Mouse (Mus musculus): ENCODE data around the gene Gm42674.

The Gm42674 gene

DNA sequence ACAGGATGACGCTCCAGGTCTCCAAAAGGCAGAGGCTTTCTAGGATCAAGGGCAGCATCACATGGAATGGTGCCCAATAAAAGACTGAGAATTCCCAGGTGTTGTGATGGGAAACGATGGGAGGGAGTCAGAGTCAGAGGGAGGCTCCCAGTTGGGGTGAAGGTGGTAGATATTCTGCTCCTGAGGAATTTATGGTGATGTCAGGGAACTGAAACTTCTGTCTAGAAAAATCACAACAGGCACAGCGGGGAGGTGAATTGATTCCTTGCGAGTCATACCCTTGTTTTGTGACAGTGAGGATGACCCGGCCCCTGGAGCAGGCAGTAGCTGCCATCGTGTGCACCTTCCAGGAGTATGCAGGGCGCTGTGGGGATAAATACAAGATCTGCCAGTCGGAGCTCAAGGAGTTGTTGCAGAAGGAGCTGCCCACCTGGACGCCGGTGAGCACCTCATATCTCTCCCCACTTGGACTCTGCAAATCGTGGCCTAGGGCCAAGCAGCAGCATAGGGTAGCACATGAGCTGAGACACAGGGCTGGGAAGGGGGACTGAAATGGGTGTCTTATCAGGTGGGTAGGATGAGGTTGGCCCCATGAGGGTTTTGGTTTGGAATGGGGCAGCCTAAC is at the start of gene Gm42674:
TSS of gene Gm42674 (plus strand) at position 419 of the 625 bp plus-strand sequence.
- DNase-seq: no peak

DNA sequence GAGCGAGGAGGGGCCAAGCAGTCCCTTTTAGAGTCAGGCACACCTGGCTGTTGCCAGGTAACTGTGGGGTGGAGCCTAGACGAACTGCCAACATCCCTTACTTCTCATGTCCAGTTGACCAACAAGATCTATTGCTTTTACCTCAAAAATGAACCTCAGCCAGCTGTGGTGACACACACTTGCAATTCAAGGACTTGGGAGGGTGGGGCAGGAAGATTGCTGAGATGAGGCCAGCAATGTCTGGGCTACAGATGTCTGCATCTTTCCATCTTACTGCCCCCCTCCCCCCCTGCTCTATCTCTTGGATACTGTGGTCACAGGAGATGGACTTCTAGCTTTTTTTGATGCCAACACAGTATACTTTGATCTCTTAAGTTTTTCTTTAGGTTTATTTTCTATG is 49.5 kb upstream of the Gm42674 start:
- DNase-seq: no peak

DNA sequence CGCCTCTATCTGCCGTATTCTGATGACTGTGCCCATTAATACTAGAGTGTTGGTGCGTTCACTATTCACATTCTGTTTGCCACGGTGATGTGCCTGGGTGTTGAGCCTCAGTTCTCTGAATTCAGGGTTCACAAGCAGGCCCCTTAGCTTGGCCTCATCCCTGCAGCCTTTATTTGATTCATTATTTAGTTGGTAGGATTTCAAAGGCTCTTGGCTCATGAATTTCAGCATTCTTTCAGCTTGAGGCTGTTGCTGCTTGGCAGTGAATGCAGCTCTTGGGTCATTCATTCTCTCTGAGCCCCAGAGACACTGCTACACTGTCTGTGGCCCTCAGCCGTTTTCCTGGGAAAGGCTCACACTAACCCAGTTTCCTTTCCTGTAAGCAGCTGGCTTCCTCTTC is 45.8 kb upstream of the Gm42674 start:
- DNase-seq: no peak

DNA sequence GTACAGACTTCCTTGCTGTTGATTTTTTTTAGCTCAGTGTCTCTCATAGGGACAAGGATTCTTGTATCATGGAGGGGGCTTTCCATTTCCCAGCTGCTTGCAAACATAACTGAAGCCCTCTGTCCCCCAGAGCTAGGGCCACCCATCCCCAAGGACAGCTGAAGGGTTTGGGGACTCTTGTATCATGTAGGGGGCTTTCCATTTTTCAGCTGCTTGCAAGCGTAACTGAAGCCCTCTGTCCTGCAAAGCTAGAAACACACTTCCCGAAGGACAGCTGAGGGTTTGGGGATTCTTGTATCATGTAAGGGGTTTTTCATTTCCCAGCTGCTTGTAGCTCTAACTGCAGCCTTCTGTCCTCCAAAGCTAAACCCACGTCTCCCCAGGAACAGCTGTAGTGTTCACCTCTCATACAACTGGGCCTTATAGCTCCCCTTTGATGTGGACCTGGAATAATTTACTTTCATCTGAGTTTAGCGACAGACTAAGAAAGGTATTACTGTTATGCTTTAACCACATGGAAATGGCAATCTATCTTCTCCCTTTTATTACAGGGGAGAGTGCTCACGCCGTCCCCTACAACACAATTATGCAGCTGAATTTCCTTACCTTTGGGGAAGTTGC is 41.6 kb upstream of the Gm42674 start, which contains the start of gene S100a3:
TSS of gene S100a3 (plus strand) at position 571 of the 621 bp plus-strand sequence.
- no peak for DNase-seq

DNA sequence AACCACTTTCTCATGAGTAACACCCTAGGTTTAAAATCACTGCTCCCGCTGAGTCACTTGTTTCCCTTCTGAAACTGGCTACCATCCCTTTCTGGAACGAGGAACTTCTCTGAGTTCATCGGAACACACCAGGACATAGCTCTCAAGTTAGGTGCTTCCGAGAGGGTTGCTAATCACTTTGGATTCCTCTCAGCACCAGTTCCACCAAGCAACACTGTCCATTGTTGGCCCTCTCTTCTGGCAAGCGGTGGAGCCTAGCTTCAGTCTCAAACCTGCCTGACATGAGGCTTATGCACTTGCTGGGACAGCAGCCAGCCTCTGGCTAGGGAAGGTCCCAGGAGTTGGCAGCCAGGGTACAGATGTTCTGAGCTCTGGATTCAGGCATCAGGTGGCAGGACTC is 27.0 kb upstream of the Gm42674 start:
- DNase-seq: no peak

DNA sequence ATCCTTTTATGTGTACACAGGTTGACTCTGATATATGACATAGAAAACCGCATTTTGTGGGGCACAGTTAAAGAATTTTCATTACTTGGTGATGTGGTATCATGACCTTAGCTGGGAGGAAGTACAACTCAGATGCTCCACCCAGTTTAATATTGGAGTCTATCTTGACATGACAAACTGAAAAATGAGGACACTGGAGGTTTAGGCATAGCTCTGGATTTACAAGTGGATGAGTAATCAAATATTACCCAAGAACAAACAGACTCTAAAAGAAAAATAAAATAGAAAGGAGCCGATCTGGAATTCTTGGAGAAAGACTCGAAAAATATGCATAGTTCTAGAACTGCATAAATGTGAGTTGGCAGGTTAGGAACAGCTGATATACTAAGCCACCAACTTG is 26.4 kb upstream of the Gm42674 start:
- no peak for DNase-seq

DNA sequence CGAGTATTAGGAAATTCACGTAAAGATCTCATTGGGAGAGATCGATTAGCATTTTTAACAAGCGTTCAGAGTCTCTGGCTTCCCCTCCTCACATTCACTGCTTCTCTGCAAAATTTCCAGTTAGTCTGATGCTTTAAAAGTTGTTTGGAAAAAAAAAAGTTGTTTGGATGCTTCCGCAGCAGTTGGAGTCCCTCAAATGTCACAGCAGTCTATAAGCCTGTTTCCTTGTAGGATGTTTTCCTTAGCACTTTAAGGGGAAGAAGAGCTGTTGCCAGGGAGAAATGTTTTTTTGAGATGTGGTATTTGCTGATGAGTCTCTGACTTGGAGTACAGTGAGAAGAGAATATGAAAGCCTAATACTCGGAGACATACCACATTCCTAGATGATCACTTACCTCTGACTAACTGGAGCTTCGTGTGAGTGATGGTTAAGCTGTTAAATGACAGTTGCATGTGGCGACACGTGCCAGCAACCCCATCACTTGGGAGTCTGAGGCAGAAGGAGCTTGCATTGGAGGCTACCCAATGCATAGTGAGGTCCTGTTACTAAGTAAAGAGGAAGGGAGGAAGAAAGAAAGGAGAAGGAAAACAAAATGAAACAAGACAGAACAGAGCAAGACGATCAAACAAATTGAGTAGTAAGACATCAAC is 25.2 kb upstream of the Gm42674 start:
- DNase-seq: no peak

DNA sequence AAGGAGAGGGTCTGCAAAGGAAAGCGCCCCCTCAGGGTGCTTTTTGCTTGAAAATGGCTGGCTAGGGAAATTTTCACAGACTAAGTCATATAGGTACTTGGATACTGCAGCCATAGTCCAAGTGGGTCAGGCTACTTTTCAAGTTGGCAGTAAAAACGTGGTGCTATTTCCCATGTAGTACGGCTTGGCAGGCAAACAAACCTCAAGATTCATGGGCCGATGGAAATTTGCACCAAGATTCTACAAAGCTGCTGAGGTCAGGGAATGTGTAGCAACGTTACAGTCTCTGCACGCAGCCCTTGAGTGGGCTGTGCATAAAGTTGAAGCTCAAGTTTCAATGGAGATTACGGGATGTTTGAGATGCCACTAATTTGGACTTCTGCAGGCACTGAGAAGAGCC is 22.3 kb upstream of the Gm42674 start:
- no peak for DNase-seq

DNA sequence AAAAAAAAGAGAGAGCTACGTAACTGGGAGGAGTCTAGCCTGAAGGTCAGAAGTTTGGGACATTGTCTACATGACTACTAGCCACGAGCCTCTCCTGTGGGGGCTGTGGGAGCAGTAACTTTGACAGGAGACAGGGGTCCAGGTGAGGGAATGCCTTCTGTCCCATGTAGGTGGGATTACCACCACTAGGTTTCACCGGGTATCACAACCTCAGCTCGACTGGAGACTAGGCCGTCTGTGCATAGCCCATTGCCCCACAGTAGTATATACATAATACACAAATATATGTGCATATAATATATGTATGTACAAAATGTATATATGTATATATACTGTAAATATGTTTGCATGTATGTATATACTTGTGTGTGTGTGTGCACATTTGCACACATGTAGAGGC is 20.6 kb upstream of the Gm42674 start:
- DNase-seq: no peak

DNA sequence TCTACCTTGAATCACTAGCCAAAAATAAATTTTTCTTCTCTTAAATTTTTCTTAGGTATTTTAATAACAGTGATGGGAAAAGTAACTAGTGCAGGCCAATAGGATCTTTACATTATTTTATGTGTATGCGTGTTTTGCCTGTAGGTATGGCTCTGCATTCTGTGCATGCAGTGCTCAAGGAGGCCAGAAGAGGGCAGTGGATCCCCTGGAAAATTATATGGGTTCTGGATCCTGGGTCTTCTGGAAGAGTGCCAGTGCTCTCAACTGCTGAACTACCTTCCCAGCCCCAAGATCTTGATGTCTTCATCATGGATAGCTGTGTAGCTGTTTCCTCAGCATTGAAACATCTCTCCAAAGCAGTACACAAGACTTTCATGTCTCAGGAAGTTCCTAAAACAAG is 19.5 kb upstream of the Gm42674 start:
- DNase-seq: no peak

DNA sequence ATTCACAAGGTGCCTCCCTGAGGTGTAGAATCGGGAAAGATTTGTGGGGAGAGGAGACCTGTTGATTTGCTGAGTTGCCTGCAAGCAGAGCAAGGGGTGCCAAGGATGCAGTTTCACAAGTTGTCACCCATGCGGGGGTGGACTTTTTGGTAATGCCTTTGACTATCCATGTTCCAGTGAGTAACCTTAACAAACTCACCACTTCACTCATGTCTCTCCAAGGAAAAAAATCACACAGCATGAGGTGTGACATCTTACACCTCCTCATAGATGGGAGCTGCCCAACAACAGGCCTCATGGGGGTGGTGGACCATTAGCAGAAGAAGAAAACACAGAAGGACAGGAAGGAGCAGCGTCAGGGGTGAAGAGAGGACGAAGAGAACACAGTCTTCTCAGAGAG is 19.1 kb upstream of the Gm42674 start:
- no peak for DNase-seq

DNA sequence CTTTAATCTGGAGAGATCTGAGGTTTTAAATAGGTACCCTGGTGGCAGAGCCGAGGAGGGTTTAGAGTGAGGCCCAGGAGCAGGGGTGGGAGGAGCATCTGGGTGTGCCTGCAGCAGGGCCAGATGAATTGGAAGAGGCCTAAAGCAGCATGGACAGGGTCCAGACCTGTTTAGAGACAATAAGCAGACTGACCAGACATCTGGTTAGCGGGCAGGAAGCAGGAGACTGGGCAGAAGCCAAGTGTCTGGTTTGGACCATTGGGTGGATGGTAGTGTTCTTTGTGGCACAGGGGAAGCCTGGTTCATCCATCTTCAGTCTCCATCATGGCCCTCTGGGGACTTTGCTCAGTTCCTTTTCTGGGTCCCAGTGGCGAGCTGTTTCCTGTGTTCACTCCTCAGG is 17.8 kb upstream of the Gm42674 start:
- peak; percentile 57 to 70 for DNase-seq

DNA sequence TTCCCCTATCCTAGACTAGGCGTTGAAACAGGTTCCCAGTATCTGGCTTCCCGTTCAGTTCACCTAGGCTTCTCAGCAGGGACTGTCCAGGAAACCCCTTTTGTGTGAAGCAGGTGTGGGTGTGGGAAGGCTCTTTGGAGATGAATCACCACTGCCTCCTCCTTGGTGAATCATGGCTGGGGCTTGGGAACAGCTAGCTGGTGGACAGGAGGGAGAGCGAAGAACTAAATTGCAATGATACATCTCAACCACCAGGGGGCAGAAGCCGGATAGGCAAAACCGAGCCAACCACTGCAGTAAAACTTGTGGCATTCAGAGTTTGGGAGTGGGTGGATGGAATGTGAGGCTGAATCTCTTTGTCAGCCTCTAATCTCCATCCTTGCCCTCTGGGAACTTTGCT is 16.1 kb upstream of the Gm42674 start:
- peak; percentile 39 to 60 for DNase-seq

DNA sequence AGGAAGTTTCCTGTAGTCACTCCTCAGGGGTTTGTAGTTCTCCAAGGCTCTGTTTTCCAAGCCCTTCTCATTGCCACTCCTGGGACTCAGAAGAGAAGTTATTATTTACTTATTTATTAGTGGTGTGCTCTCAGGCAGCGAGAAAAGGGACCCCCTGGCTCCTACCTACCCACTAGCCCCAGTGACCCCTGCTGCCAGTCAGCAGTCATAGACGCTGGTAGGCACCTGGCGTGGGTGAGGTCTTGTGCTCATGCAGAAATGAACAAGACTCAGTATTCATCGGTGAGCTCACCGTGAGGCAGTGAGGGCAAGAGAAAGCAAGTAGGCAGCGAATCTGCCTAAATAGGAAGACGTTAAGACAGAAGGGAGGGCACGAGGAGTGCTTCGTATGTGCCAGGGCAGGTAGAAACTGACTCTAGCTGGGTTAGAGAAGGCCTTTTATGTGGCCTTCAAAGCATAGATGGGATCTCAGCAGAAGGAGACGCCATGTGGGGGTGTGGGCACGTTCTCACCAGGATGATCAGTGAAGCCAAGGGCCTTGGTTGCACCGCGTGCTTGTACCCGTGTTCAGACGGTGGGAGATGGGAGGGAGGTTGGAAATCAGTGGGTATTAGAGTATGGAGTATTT is 15.6 kb upstream of the Gm42674 start:
- no peak for DNase-seq

DNA sequence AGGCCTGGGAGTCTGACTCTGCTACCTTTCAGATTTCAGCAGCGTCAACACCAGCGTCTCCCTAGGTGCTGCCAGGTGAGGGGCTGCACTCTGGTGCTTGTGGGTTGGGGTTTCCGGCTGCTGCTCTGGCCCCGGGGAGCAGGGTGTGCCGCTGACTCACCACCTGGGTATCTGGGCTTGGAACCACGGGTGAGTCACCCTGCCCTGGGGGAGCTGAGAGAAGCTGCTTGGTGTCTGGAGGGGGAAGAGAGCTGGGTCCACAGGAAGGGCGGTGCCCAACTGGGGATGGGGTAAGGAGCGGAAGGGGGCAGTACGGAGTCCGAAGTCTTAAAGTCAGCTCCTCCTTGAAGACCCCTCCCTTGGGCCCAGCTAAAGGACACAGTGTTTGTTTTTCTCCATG is 14.8 kb upstream of the Gm42674 start:
- DNase-seq: peak in 1 of 2 experiments; percentile 69

DNA sequence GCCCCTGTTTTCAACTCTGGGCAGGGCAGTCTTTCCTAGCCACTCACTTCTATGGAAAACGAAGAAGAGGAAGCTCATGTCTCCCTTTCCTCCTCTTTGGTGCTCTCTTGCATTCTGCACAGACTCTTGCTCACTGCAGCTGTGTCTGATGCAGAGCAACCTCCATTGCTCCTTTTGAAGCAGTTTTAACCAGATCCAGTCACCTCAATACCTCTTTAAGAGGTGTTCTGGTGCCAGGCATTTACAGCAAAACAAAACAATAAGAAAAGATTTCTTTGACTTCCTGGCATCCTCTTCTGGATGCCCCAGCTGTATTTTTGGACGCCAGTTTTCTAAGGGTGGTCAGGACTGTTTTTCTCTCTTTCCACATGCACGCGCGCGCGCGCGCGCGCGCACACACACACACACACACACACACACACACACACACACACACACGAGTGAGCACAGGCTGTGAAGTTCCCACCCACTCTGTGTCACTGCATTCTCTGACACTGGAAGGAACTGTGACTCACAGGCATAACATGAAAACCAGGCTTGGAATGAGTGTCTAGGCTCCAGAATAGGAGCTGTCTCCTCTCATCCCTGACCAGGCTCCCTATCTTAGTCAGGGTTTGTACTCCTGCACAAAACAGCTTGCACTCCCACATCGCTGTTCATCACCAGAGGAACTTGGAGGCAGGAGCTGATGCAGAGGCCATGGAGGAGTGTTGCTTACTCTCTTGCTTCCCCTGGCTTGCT is 14.2 kb upstream of the Gm42674 start:
- no peak for DNase-seq

DNA sequence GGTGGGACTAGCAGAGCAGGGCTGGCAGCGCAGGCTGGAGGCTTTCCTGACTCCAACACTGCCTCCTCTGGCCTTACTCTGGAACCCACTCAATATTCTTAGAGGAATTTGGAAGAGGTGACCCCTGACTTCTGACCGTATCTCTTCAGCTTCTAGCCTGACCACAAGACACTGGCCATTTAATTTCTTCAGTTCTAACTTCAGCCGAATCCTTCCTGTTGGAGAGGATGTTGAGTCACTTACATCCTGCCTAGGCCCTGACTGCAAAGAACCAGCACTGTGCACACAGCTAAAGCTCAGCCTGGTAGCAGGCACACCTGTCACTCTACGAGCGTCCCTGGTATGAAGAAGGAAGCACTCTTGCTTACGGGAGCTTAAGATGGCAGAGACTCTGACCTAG is 12.3 kb upstream of the Gm42674 start:
- no peak for DNase-seq

DNA sequence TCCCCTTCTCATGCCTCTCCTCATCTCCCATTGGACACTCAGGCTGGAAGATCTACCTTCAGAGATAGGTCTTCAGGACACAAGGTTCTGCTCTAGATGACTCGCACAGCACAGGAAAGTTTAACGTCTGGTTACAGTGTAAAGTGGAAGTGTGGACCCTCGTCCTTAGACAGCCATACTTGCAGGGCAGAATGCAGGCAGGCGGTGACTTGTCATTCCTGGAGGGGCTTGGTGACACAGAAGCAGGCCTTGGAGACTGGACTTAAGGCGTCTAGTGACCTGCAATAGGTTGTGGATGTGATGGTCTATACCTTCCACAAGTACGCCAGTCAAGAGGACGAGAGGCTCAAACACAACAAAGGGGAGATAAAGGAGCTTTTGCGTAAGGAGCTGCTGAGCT is 11.8 kb upstream of the Gm42674 start, which contains the start of gene S100a2:
TSS of gene S100a2 (plus strand) at position 301 of the 400 bp plus-strand sequence.
- DNase-seq: no peak

DNA sequence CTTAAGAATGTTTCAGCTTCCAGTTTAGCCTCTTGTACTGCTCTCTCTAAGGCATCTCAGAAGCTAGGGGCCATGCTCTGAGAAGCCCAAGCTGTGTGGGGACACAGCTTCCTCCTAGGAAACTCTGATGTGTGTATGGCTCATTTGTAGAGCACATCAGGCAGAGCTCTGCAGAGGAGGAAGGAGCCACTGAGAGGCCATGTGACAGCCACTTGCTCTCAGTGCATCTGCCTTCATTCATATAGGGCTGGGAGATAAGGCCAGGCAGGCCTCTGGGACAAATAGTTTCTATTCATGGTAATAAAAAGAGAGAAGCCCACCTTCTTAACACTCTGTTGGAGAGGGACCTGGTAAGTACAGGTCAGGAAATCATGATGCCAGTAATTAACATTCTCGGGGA is 7.2 kb upstream of the Gm42674 start:
- no peak for DNase-seq

DNA sequence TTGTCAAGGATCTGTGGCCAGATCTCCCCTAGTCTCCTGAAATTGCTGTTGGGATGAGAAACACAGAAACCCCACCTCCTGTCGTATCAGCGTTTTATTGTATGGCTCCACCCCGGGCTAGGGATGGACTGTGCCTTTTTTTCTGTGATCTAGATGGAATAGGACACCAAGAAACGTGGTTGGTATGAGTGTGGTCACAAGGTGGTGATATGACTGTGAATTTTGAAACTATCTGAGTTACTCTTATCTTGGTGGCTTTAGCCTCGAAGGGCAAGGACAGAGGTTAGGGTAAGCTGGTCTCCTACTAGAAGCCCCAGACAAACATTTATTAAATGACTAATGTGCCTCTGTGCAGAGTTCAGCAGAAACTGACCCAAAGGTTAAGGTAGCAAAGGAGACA is 6.1 kb upstream of the Gm42674 start:
- no peak for DNase-seq

DNA sequence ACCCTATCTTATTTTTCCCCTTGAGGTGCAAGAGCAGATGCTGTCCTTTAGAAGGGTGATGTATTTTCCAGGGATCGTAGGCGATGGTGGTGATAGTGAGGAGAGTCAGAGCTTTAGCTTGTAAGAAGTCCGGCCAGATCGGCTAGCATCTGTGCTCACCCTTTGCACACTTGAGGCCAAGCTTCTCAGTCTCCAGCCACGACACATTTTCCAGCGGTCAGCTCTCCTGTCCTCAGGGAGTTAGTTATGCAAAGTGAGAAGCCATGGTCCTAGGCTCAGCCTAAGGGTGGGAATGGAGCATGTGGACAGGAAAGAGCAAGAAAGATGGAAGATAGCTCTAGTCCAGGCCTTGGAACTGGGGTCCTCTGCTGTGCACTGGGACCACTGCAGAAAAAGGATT is 4.9 kb upstream of the Gm42674 start:
- DNase-seq: no peak

DNA sequence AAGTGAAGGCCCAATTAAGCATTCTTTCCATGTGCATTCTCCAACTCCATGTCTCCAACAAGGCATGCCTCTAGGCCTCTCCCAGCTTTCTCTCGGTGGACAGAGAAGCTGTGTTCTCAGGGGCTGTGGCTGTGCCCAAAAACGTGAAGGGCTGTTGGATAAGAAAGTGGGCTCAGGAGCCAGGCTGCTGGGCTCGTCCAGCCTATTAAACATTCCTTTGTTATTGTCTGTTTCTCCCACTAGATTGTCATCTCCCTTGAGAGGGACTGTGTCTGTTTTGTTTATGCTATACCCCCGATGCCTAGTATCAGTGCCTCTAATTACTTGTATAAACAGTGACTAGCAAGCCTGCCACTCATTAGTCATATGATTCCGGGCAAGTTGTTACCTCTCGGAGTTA is 4.0 kb upstream of the Gm42674 start:
- no peak for DNase-seq

DNA sequence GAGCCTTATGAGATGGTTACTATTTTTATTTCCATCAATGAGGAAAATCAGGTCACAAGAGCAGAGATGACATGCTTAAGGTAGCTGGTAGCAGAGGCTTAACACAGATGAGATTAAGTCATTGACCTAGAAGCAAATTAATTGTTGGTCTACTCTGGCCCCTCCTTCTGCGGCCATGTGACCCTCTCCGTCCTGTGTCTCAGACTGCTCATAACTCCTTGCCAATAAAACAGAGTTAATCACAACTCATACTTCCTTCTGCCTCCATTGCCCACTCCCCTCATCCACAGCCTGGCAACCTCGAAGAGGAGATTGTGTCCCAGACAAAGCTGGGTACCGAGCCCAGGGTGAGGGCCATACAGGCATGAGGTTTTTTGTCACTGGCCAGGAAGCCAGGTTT is 3.5 kb upstream of the Gm42674 start:
- DNase-seq: no peak

Data from kidney, postnatal 25 days (tissue).